Mouse (Mus musculus): ENCODE measurements around the gene Erbb4.

Erbb4 gene

DNA sequence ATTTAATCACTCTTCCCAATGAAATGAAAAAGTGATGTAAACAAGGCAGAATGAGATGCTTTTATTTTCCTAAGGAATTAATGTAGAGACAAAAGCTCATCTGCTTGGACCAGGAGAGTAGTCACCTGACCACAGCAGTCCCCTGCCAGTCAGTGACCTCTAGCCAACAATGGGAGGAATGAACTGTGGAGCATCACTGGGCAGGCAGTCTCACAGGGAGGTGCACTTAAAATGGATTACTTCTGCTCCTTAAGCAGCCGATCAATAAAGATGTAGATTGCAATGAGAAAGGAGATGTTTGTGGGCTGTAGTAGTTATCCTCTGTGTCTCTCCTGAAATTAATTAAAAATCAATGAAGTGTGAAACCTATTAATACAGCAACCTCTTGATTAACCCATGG is 1018.2 kb downstream of the Erbb4 start:
- no peak for DNase-seq (ENCODE audit: low spot score)

DNA sequence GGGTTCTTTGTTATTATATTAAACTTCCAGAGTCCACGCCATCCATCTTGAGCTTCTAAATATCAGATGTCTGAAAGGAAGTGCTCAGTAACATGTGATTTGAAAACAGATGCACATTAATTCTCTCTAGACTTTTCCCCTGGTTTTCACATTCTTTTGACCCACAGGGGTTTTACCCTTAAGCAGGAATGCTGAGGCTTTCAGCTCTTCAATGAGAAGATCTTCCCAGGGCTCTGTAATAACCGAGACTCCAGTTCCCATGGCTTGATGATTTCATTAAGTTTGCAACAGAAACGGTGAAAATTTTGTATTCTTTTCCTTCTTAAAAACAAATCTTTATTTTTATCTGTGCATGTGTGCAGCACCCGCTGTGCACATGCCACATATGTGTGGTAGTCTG is 1051.4 kb downstream of the Erbb4 start:
- DNase-seq (ENCODE audit: low spot score): no peak

DNA sequence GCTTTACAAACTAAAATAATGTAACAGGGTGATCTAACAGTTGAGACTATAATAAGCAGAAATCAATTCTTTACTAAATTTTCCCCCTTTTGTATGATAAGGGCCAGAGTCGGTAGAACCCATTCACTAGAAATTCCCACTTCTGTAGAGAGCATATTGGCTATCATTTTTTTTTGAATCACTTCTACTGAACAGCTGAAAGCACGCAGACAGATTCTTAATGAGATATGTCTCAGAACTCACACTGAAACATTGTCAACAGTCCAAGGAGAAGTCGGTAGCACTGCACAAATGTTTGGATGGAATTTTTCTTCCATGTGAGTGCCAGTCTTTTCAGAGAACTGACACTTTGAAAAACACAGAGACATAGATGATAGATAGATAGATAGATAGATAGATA is 1053.1 kb downstream of the Erbb4 start:
- DNase-seq (ENCODE audit: low spot score): no peak

DNA sequence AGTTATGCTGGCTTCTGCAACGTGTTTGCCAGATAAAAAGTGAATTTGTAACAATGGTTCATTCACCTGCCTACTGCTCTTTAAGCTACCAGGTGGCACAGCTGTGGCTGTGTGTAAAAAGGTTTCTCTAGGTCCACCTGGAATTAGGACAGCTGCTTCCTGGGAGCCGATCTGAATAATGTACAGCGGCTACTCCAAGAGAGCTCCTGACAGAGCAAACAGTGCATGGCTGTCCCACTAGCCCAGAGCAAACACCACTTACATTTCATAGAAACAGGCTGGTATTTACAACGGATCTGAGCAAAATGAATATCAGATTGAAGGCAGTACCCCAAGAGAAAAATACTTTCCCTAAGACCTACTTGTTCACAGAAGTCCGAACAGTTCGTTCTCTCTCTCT is 1058.0 kb downstream of the Erbb4 start:
- DNase-seq (ENCODE audit: low spot score): no peak

DNA sequence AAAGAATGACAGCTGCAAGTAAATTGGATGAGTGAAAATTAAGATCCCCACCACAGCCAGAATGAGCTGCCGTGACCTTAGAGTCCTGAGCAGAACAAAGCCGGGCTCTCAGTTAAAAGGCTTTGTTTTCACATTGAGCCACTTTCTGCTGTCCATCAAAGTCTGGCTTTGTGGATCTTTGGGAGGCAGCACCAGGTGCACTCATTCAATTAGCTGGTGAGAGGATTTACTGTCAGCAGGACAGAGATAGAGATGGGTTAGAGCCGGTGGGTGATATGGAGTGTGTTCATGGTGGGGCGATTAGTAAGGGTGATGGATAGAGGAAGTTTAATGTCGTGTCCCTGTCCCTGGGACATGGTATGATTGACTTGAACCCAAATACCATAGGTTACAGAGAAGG is 1060.7 kb downstream of the Erbb4 start:
- DNase-seq (ENCODE audit: low spot score): no peak

DNA sequence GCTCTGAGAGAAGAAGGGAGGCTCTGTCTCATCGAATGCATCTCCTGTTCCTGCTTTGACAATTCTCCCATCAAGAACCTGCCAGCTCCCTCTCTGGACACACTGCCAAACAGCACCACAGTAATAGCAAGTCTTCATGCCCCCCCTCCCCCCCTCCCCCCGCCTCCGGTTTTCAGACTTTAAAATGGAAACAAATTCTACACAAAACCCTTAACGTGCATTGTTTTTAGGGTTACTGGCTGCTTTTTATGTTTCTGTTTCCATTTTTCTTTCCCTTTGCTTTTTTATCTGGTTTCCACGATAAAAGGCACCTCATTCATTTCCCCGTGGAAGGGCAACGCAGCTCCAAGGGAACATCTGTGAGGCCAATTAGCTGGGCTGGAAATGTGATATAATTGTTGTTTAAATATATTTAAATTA is 1061.3 kb downstream of the Erbb4 start:
- DNase-seq (ENCODE audit: low spot score): no peak

DNA sequence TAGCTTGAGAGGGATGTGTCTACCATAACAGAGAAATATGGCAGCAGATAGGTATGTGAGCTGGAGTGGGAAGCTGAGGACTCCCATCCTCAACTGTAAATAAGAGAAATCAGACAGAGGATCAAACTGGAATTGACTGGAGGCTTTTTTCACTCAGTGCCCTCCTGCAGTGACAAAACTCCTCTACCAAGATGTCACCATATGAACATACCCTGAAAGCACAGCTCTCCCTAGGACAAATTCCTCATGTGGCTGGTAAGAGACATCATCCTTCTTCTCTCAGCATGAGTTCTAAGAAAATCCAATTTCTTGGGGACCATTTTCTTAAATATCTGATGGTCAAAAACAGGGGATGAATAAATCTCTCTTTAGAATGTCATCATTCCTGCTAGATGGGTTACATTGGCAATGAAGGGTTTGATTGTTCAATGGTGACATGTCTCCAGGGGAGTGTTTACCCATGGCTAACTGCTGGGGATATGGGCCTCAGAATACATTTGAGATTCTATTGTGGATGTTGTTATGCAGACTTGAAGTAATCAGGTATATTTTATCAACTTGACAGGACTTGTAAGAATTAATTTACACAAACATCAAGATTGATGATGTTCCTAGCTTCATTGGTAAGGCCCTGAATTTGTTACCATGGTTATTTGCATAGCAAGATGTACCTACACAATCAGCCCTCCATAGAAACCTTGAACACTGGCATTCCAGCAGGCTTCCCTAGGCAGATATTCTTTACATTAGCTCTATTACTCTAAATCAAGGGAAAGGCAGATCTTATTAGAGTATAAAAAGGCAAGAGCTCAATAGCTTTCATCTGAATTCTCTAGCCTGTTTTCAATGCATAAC is 1083.5 kb downstream of the Erbb4 start:
- DNase-seq (ENCODE audit: low spot score): no peak

DNA sequence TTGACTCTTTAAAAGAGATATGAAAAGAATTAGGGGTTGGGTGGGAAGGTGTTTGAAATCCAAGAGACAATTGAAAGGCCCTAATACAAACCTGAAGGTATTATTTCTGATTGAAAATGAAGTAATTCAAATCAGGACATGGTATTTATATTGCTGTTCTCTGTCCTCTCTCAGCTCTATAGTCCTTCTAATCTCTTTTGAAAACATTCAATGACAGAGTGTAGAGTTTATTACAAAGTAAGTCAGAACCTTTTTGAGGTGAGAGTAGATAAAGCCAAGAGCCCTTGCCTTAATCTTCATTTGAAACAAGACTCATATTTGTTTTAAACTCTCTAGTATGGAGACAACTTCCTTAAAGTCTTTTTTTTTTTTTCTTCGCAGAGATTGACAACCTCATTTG is 1087.8 kb downstream of the Erbb4 start:
- DNase-seq (ENCODE audit: low spot score): no peak

DNA sequence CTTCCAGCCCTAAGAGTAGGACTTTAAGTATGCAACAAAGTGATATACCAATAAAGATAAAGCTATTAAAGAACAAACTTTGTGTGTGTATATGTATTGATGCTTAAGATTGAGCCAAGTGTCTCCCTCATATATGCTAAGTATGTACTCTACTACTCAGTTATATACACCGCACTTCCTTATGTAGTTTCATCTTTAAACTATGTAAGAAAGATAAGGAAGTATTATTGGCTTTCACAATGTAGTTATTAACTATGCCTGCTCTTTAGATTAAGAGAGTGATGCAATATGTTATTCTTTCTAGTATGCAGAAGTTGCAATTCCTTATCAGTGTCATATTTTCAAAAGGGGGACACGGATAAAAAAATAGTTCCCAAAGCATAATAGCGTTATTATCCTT is 1088.2 kb downstream of the Erbb4 start:
- no peak for DNase-seq (ENCODE audit: low spot score)

Measured in ovary, adult 18-20 months (tissue).